Mouse (Mus musculus): Measurements from ENCODE around the gene Cacna2d3. TPM values are rescaled to one million over a fixed set of nuclear protein-coding genes. Genes with fewer than 3 reads are reported as not detected.

Gene Cacna2d3
- polyA plus RNA-seq, 1 experiment from 2014 or later = 0.54 TPM

DNA sequence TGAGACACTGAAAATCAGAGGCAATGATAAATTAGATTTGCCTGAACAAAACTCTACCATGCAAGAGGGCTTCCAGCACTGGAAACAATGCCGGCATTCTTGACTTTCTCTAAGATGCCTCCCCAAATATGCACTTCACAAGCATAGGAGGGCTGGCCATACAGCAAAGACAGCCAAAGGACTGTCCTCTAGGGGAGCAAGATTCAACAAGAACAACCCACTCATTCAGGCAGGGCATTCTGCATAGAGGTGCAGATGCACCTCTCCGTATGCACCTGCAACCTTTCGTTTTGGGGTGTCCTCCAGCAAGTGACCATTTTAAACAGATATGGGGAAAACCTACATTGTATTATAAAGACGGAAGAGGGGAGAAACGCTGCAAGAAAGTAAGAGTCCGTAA is 380.1 kb downstream of the Cacna2d3 start:
- Histone ChIP-seq H3K9me3 (replicated peaks; ENCODE audit: control insufficient read depth, low read length) (no peaks in the 10 kb centered on the region), H3K27ac (ENCODE audit: low read length) (no peak overlapping the region), H3K36me3 (ENCODE audit: control insufficient read depth, insufficient read depth) (no peaks in the 10 kb centered on the region), H3K4me2 (ENCODE audit: low read depth, low read length) (no peak overlapping the region), H3K9ac (ENCODE audit: low read length) (no peak overlapping the region), H3K4me1 (ENCODE audit: control insufficient read depth, insufficient read depth, low read length) (no peaks in the 10 kb centered on the region), H3K27me3 (ENCODE audit: control insufficient read depth, insufficient read depth, low read length) (no peaks in the 10 kb centered on the region), H3K4me3 (ENCODE audit: low read length) (no peak overlapping the region)
- ATAC-seq (replicated peaks; ENCODE audit: extremely low read depth, insufficient read depth, low FRiP score) = no peak
- 87% methylated on average over 6 of the region's 6 CpGs for WGBS

DNA sequence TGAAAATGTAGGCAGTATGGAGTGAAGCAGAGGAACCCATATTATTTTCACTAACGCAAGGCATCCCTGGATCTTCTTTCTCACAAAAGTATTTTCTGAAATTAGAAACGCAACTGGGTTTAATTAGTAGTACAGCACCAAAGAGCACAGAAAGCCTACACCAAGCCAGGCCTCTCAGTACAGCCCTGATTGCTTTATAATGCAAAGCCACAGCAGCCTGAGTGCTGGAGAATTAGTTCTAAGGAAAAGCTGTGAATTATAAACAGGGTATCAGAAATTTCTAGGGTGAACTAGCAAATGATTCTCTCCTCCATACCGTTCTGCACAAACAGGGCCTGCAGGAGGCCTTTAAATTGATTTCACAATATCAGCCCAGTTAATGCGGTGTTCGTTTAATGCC is 380.9 kb downstream of the Cacna2d3 start:
- no peak for ATAC-seq (replicated peaks; ENCODE audit: extremely low read depth, insufficient read depth, low FRiP score)
- Histone ChIP-seq H3K36me3 (ENCODE audit: control insufficient read depth, insufficient read depth) (no peaks in the 10 kb centered on the region), H3K4me1 (ENCODE audit: control insufficient read depth, insufficient read depth, low read length) (no peaks in the 10 kb centered on the region), H3K4me2 (ENCODE audit: low read depth, low read length) (no peak overlapping the region), H3K27ac (ENCODE audit: low read length) (no peak overlapping the region), H3K27me3 (ENCODE audit: control insufficient read depth, insufficient read depth, low read length) (no peaks in the 10 kb centered on the region), H3K9me3 (replicated peaks; ENCODE audit: control insufficient read depth, low read length) (no peaks in the 10 kb centered on the region), H3K9ac (ENCODE audit: low read length) (no peak overlapping the region), H3K4me3 (ENCODE audit: low read length) (no peak overlapping the region)
- WGBS = 76% methylated on average over 5 of the region's 5 CpGs

DNA sequence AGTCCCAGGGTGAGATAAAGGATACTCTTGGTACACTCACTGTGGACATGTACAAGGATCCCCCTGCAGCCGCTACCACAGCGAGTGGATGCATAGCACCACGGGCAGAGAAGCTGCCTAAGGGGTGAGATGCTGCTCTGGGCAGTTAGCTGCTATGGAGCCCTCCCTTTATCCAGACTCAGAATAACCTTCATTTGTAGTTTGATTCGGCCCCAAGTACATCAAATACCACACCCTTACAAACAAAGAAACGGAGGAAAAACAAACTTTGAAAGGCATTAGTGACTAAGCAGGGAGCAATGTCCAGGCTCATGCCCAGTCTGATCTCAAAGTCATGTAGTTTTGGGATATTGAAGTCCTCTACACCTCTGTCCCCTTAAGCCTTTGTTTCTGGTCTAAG is 386.8 kb downstream of the Cacna2d3 start:
- no peak overlapping the region for H3K4me3 ChIP-seq (ENCODE audit: low read length)
- no peak overlapping the region for H3K9ac ChIP-seq (ENCODE audit: low read length)
- no peak for ATAC-seq (replicated peaks; ENCODE audit: extremely low read depth, insufficient read depth, low FRiP score)
- WGBS = 75% methylated on average over 5 of the region's 5 CpGs
- H3K27me3 ChIP-seq (ENCODE audit: control insufficient read depth, insufficient read depth, low read length) = no peaks in the 10 kb centered on the region
- no peak overlapping the region for H3K4me2 ChIP-seq (ENCODE audit: low read depth, low read length)
- H3K27ac ChIP-seq (ENCODE audit: low read length) = no peak overlapping the region
- H3K4me1 ChIP-seq (ENCODE audit: control insufficient read depth, insufficient read depth, low read length) = no peaks in the 10 kb centered on the region
- H3K36me3 ChIP-seq (ENCODE audit: control insufficient read depth, insufficient read depth) = no peaks in the 10 kb centered on the region
- H3K9me3 ChIP-seq (replicated peaks; ENCODE audit: control insufficient read depth, low read length) = no peaks in the 10 kb centered on the region

DNA sequence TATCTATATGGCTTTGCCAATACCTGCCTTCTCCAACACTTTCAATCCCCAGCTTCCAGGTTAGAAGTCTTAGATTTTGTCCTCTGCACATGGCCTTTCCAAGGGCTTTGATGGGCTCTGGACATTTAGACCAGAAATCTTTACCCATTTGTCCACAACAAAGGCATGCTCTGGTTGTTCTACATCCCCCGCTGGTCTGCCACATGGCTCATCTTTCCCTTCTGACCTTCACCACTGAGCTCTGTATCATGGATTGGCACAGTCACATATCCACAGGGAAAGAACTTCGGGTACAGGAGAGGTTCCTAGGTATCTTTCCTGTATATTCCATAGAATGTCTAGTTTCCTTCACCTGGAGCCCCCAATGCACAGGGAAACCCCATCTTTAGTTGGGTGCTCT is 387.4 kb downstream of the Cacna2d3 start:
- Histone ChIP-seq H3K4me1 (ENCODE audit: control insufficient read depth, insufficient read depth, low read length) (no peaks in the 10 kb centered on the region), H3K27ac (ENCODE audit: low read length) (no peak overlapping the region), H3K27me3 (ENCODE audit: control insufficient read depth, insufficient read depth, low read length) (no peaks in the 10 kb centered on the region), H3K9me3 (replicated peaks; ENCODE audit: control insufficient read depth, low read length) (no peaks in the 10 kb centered on the region), H3K9ac (ENCODE audit: low read length) (no peak overlapping the region), H3K36me3 (ENCODE audit: control insufficient read depth, insufficient read depth) (no peaks in the 10 kb centered on the region), H3K4me3 (ENCODE audit: low read length) (no peak overlapping the region), H3K4me2 (ENCODE audit: low read depth, low read length) (no peak overlapping the region)
- WGBS = 77% methylated on average over 2 of the region's 2 CpGs
- ATAC-seq (replicated peaks; ENCODE audit: extremely low read depth, insufficient read depth, low FRiP score) = no peak

DNA sequence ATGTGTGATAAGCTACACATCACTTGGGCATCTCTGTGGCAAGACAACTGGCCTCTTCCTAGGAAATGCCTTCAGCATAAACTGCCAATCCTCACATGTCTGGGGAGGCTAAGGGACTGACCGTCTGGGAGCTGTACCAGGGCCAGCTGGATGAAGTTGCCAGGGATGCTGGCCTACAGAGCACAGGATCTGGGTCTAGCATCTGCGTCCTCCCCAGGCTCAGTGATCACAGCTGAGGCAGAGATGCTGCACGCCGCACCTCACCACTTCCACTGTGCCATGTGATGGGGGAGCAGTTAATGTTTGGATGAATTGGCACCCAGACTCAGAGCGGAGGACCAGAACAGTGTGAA is 397.3 kb downstream of the Cacna2d3 start:
- Histone ChIP-seq H3K4me2 (ENCODE audit: low read depth, low read length) (no peak overlapping the region), H3K9me3 (replicated peaks; ENCODE audit: control insufficient read depth, low read length) (no peaks in the 10 kb centered on the region), H3K9ac (ENCODE audit: low read length) (no peak overlapping the region), H3K36me3 (ENCODE audit: control insufficient read depth, insufficient read depth) (no peaks in the 10 kb centered on the region), H3K4me3 (ENCODE audit: low read length) (no peak overlapping the region), H3K27ac (ENCODE audit: low read length) (no peak overlapping the region), H3K27me3 (ENCODE audit: control insufficient read depth, insufficient read depth, low read length) (no peaks in the 10 kb centered on the region), H3K4me1 (ENCODE audit: control insufficient read depth, insufficient read depth, low read length) (no peaks in the 10 kb centered on the region)
- WGBS = 85% methylated on average over 5 of the region's 5 CpGs
- ATAC-seq (replicated peaks; ENCODE audit: extremely low read depth, insufficient read depth, low FRiP score) = no peak

DNA sequence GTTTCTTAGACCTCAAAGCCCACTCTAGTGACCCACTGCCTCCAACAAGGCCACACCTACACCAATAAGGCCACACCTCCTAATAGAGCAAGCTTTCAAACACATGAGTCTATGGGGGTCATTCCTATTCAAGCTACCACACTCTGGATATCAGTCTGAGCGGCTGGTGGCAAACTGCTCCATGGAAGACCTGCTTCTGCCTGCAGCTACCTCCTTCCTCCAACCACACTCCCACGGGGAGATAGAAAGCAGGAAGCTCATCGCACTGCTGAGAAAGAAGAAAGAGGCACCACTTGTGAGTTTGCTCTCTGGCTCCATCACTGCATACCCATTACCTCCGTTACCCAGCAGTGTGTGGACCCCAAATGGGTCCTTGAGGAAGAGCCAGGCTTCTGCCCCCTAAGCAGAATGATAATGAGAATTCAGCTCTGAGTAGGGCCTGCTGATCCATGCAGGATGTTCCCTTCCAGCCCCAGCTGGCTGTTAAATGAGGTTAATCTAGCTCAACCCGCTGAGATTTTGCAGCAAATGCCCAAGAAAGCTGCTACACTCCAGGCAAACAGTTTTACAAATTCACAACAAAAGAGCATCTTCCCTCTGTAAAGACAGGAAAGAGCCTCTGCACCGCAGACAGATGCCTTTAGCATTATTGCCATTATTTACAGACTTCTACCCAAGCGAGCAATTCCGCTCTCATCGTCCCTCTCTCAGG is 397.8 kb downstream of the Cacna2d3 start:
- 75% methylated on average over 9 of the region's 9 CpGs for WGBS
- no peak for ATAC-seq (replicated peaks; ENCODE audit: extremely low read depth, insufficient read depth, low FRiP score)
- no peak overlapping the region for H3K4me2 ChIP-seq (ENCODE audit: low read depth, low read length)
- no peak overlapping the region for H3K9ac ChIP-seq (ENCODE audit: low read length)
- no peak overlapping the region for H3K4me3 ChIP-seq (ENCODE audit: low read length)
- no peaks in the 10 kb centered on the region for H3K9me3 ChIP-seq (replicated peaks; ENCODE audit: control insufficient read depth, low read length)
- H3K27ac ChIP-seq (ENCODE audit: low read length) = no peak overlapping the region
- H3K36me3 ChIP-seq (ENCODE audit: control insufficient read depth, insufficient read depth) = no peaks in the 10 kb centered on the region
- no peaks in the 10 kb centered on the region for H3K4me1 ChIP-seq (ENCODE audit: control insufficient read depth, insufficient read depth, low read length)
- H3K27me3 ChIP-seq (ENCODE audit: control insufficient read depth, insufficient read depth, low read length) = no peaks in the 10 kb centered on the region

DNA sequence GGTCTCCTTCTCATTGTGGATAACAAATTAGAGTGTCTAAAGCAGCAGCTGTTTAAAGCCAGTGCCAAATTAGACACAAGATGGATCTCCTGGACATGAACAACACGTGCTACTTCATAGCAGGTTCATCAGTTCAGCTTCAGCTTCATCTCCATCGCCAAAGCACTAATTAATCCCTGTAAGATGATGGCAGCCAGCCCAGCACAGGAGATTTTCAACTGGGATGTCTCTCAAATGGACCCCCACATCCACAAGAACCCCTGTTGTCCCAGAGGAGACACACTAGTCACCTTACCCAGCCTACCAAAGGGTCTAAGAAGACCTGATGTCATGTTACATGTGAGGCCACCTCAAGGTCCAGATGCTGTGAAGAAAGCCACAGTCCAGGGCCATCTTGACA is 408.2 kb downstream of the Cacna2d3 start:
- Histone ChIP-seq H3K27me3 (ENCODE audit: control insufficient read depth, insufficient read depth, low read length) (no peaks in the 10 kb centered on the region), H3K4me3 (ENCODE audit: low read length) (no peak overlapping the region), H3K9ac (ENCODE audit: low read length) (no peak overlapping the region), H3K9me3 (replicated peaks; ENCODE audit: control insufficient read depth, low read length) (no peaks in the 10 kb centered on the region), H3K4me2 (ENCODE audit: low read depth, low read length) (no peak overlapping the region), H3K27ac (ENCODE audit: low read length) (no peak overlapping the region), H3K4me1 (ENCODE audit: control insufficient read depth, insufficient read depth, low read length) (no peaks in the 10 kb centered on the region), H3K36me3 (ENCODE audit: control insufficient read depth, insufficient read depth) (no peaks in the 10 kb centered on the region)
- 82% methylated on average over 2 of the region's 2 CpGs for WGBS
- no peak for ATAC-seq (replicated peaks; ENCODE audit: extremely low read depth, insufficient read depth, low FRiP score)

DNA sequence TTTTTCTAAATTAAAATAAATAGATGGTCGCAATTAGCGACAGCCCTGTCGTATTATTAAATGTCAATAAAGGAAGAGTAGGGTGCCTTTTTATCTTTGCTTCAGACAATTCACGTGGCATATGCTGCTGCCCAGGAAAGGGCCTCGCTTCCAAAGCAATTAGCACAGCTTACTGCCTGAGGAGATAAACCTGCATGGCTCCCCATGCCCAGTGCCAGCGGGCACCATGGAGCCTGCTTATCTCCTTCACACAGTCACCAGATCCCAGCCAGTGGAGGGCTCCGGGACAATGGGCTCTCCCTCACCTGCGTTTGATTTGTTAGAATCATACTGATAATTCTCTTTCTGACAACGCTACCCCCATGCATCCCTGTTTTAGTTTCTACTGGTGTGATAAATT is 416.0 kb downstream of the Cacna2d3 start:
- ATAC-seq (replicated peaks; ENCODE audit: extremely low read depth, insufficient read depth, low FRiP score) = no peak
- no peak overlapping the region for H3K4me2 ChIP-seq (ENCODE audit: low read depth, low read length)
- no peak overlapping the region for H3K4me3 ChIP-seq (ENCODE audit: low read length)
- H3K9ac ChIP-seq (ENCODE audit: low read length) = no peak overlapping the region
- no peaks in the 10 kb centered on the region; the same call in 1 of the 2 replicates for H3K9me3 ChIP-seq (replicated peaks; ENCODE audit: control insufficient read depth, low read length)
- no peak overlapping the region for H3K27ac ChIP-seq (ENCODE audit: low read length)
- no peaks in the 10 kb centered on the region for H3K27me3 ChIP-seq (ENCODE audit: control insufficient read depth, insufficient read depth, low read length)
- no peaks in the 10 kb centered on the region for H3K4me1 ChIP-seq (ENCODE audit: control insufficient read depth, insufficient read depth, low read length)
- WGBS = 73% methylated on average over 9 of the region's 9 CpGs
- no peaks in the 10 kb centered on the region for H3K36me3 ChIP-seq (ENCODE audit: control insufficient read depth, insufficient read depth)

DNA sequence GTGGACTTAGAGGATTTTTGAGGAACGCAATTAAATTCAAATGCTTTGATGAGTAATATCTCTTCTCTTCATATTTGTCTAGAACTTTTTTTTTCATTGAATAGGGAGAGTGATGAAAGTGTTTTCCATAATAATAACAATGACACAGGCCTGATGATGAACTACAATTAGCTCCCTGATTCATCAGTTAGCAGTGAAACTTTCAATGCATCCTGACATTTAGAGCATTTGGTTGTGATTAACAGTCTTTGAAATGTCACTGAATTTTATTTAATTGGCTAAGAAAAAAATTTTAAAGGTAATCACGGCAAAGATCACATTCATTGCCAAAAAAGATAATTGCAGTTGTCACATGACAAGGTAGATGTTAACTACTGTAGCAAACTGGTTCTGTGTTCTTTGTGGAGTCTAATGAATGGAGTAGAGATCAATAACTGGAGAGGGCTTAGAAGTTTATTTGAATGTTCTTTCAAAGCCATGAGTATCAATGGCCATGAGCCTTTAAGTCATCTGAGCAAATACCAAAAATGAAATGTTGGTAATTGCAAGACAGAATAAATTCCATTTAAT is 425.4 kb downstream of the Cacna2d3 start:
- Histone ChIP-seq H3K9me3 (replicated peaks; ENCODE audit: control insufficient read depth, low read length) (no peaks in the 10 kb centered on the region), H3K4me2 (ENCODE audit: low read depth, low read length) (no peak overlapping the region), H3K36me3 (ENCODE audit: control insufficient read depth, insufficient read depth) (no peaks in the 10 kb centered on the region), H3K4me1 (ENCODE audit: control insufficient read depth, insufficient read depth, low read length) (no peaks in the 10 kb centered on the region), H3K4me3 (ENCODE audit: low read length) (no peak overlapping the region), H3K9ac (ENCODE audit: low read length) (no peak overlapping the region), H3K27ac (ENCODE audit: low read length) (no peak overlapping the region), H3K27me3 (ENCODE audit: control insufficient read depth, insufficient read depth, low read length) (no peaks in the 10 kb centered on the region)
- 73% methylated on average over 2 of the region's 2 CpGs for WGBS
- ATAC-seq (replicated peaks; ENCODE audit: extremely low read depth, insufficient read depth, low FRiP score) = no peak
